Mouse (Mus musculus): Measurements from ENCODE around the gene Fbxo21. TPM values are rescaled to one million over a fixed set of nuclear protein-coding genes. Genes with fewer than 3 reads are reported as not detected.

The Fbxo21 gene
- polyA plus RNA-seq, 2 experiments, result 9.5 to 10.0 TPM

GRCm38 (mm10) chr5:118031059-118031458, 54.5 kb downstream of the Fbxo21 start:
- H3K9ac ChIP-seq (replicated peaks), result no peak overlapping the region
- WGBS (ENCODE audit: insufficient replicate concordance), result 14% methylated on average over 5 of the region's 5 CpGs
- no peaks in the 10 kb centered on the region for H3K36me3 ChIP-seq (replicated peaks; ENCODE audit: control insufficient read depth, insufficient read depth, low read depth)
- TF ChIP-seq CTCF (IDR thresholded peaks at IDR 0.05; ENCODE audit: low read depth) (no peak), EP300 (IDR thresholded peaks at IDR 0.05; ENCODE audit: low read depth) (no peak)
- H3K4me1 ChIP-seq (replicated peaks; ENCODE audit: control insufficient read depth in 2 of 2, insufficient read depth in 2 of 2, low read length in 1 of 2), result no peaks in the 10 kb centered on the region
- DNase-seq (ENCODE audit: low read depth in 3 of 3, low spot score in 3 of 3), result no peak
- H3K9me3 ChIP-seq (ENCODE audit: control insufficient read depth, low read length), result no peaks in the 10 kb centered on the region
- H3K27ac ChIP-seq, result no peak overlapping the region
- H3K4me2 ChIP-seq (ENCODE audit: low read depth), result no peak overlapping the region
- no peak for ATAC-seq (ENCODE audit: insufficient read depth)
- H3K4me3 ChIP-seq (ENCODE audit: insufficient read depth in 1 of 2, low read depth in 2 of 2, low read length in 2 of 2), result no peak overlapping the region
- peaks cover 36% of the 10 kb centered on the region for H3K27me3 ChIP-seq (ENCODE audit: control insufficient read depth, insufficient read depth, low read length)

- Histone ChIP-seq H3K4me3 (ENCODE audit: insufficient read depth in 1 of 2, low read depth in 2 of 2, low read length in 2 of 2) (no peak overlapping the region), H3K27me3 (ENCODE audit: control insufficient read depth, insufficient read depth, low read length) (peaks cover 32% of the 10 kb centered on the region), H3K4me1 (replicated peaks; ENCODE audit: control insufficient read depth in 2 of 2, insufficient read depth in 2 of 2, low read length in 1 of 2) (no peaks in the 10 kb centered on the region), H3K27ac (no peak overlapping the region), H3K9ac (replicated peaks) (no peak overlapping the region), H3K9me3 (ENCODE audit: control insufficient read depth, low read length) (no peaks in the 10 kb centered on the region), H3K36me3 (replicated peaks; ENCODE audit: control insufficient read depth, insufficient read depth, low read depth) (no peaks in the 10 kb centered on the region), H3K4me2 (ENCODE audit: low read depth) (no peak overlapping the region)
- 51% methylated on average over 4 of the region's 4 CpGs for WGBS (ENCODE audit: insufficient replicate concordance)
- ATAC-seq (ENCODE audit: insufficient read depth) (no peak), DNase-seq (ENCODE audit: low read depth in 3 of 3, low spot score in 3 of 3) (no peak)
- TF ChIP-seq EP300 (IDR thresholded peaks at IDR 0.05; ENCODE audit: low read depth) (no peak), CTCF (IDR thresholded peaks at IDR 0.05; ENCODE audit: low read depth) (no peak)
Measured at GRCm38 (mm10) chr5:118031508-118031907, 55.0 kb downstream of the Fbxo21 start.

GRCm38 (mm10) chr5:118033328-118033727, 56.8 kb downstream of the Fbxo21 start:
- ATAC-seq (ENCODE audit: insufficient read depth) (no peak), DNase-seq (ENCODE audit: low read depth in 3 of 3, low spot score in 3 of 3) (no peak)
- no peaks in the 10 kb centered on the region; a peak in 1 of 4 replicates for H3K4me1 ChIP-seq (replicated peaks; ENCODE audit: control insufficient read depth in 2 of 2, insufficient read depth in 2 of 2, low read length in 1 of 2)
- 33% methylated on average over 4 of the region's 4 CpGs for WGBS (ENCODE audit: insufficient replicate concordance)
- H3K4me3 ChIP-seq (ENCODE audit: insufficient read depth in 1 of 2, low read depth in 2 of 2, low read length in 2 of 2), result no peak overlapping the region
- no peaks in the 10 kb centered on the region for H3K9me3 ChIP-seq (ENCODE audit: control insufficient read depth, low read length)
- TF ChIP-seq EP300 (IDR thresholded peaks at IDR 0.05; ENCODE audit: low read depth), result no peak
- no peak for TF ChIP-seq CTCF (IDR thresholded peaks at IDR 0.05; ENCODE audit: low read depth)
- no peak overlapping the region for H3K4me2 ChIP-seq (ENCODE audit: low read depth)
- H3K27me3 ChIP-seq (ENCODE audit: control insufficient read depth, insufficient read depth, low read length), result peaks cover 14% of the 10 kb centered on the region
- H3K9ac ChIP-seq (replicated peaks), result no peak overlapping the region
- H3K27ac ChIP-seq, result no peak overlapping the region
- H3K36me3 ChIP-seq (replicated peaks; ENCODE audit: control insufficient read depth, insufficient read depth, low read depth), result no peaks in the 10 kb centered on the region

- ATAC-seq (ENCODE audit: insufficient read depth) (no peak), DNase-seq (ENCODE audit: low read depth in 3 of 3, low spot score in 3 of 3) (no peak)
- Histone ChIP-seq H3K27me3 (ENCODE audit: control insufficient read depth, insufficient read depth, low read length) (peaks cover 9% of the 10 kb centered on the region), H3K4me3 (ENCODE audit: insufficient read depth in 1 of 2, low read depth in 2 of 2, low read length in 2 of 2) (no peak overlapping the region), H3K4me2 (ENCODE audit: low read depth) (no peak overlapping the region), H3K4me1 (replicated peaks; ENCODE audit: control insufficient read depth in 2 of 2, insufficient read depth in 2 of 2, low read length in 1 of 2) (no peaks in the 10 kb centered on the region; a peak in 1 of 4 replicates), H3K9ac (replicated peaks) (no peak overlapping the region), H3K36me3 (replicated peaks; ENCODE audit: control insufficient read depth, insufficient read depth, low read depth) (no peaks in the 10 kb centered on the region), H3K27ac (no peak overlapping the region), H3K9me3 (ENCODE audit: control insufficient read depth, low read length) (no peaks in the 10 kb centered on the region)
- no peak for TF ChIP-seq CTCF (IDR thresholded peaks at IDR 0.05; ENCODE audit: low read depth)
- TF ChIP-seq EP300 (IDR thresholded peaks at IDR 0.05; ENCODE audit: low read depth), result no peak
- WGBS (ENCODE audit: insufficient replicate concordance), result 49% methylated on average over 6 of the region's 6 CpGs
Measured at GRCm38 (mm10) chr5:118033740-118034139, 57.2 kb downstream of the Fbxo21 start.

- Histone ChIP-seq H3K9ac (replicated peaks) (no peak overlapping the region), H3K27me3 (ENCODE audit: control insufficient read depth, insufficient read depth, low read length) (peaks cover under 1% of the 10 kb centered on the region; the same call in 1 of the 2 replicates), H3K4me2 (ENCODE audit: low read depth) (no peak overlapping the region), H3K4me3 (ENCODE audit: insufficient read depth in 1 of 2, low read depth in 2 of 2, low read length in 2 of 2) (no peak overlapping the region), H3K9me3 (ENCODE audit: control insufficient read depth, low read length) (no peaks in the 10 kb centered on the region), H3K27ac (no peak overlapping the region), H3K36me3 (replicated peaks; ENCODE audit: control insufficient read depth, insufficient read depth, low read depth) (no peaks in the 10 kb centered on the region), H3K4me1 (replicated peaks; ENCODE audit: control insufficient read depth in 2 of 2, insufficient read depth in 2 of 2, low read length in 1 of 2) (no peaks in the 10 kb centered on the region; a peak in 1 of 4 replicates)
- ATAC-seq (ENCODE audit: insufficient read depth) (no peak), DNase-seq (ENCODE audit: low read depth in 3 of 3, low spot score in 3 of 3) (no peak)
- WGBS (ENCODE audit: insufficient replicate concordance), result 64% methylated on average over 1 of the region's 1 CpGs
- TF ChIP-seq CTCF (IDR thresholded peaks at IDR 0.05; ENCODE audit: low read depth) (no peak), EP300 (IDR thresholded peaks at IDR 0.05; ENCODE audit: low read depth) (no peak)
Measured at GRCm38 (mm10) chr5:118034632-118035031, 58.1 kb downstream of the Fbxo21 start.
